Mouse (Mus musculus): ENCODE results near the gene Cdc42bpg.

- TF ChIP-seq CTCF (IDR thresholded peaks at IDR 0.05; ENCODE audit: low read depth, low read length) (no peak), EP300 (IDR thresholded peaks at IDR 0.05; ENCODE audit: insufficient read depth, low read depth, low read length) (no peak)
Measured at GRCm38 (mm10) chr19:6273592-6273991, 32.7 kb upstream of the Cdc42bpg start.

All from ES-Bruce4 (cell line).